Mouse (Mus musculus): ENCODE measurements around the gene Mnd1.

GRCm38 (mm10) chr3:84173581-84174154, 18.1 kb upstream of the Mnd1 start, which contains the start of gene Gm6525:
- TF ChIP-seq CTCF (IDR thresholded peaks at IDR 0.05; ENCODE audit: borderline replicate concordance, control insufficient read depth, extremely low read depth, insufficient read depth, low read length, poor library complexity) (no peak), POLR2A (IDR thresholded peaks at IDR 0.05; ENCODE audit: control insufficient read depth, extremely low read depth, insufficient read depth, low read length, poor library complexity) (no peak)
